Mouse (Mus musculus) heart, embryonic 16.5 days (tissue): ENCODE measurements around the gene Hoxd11. TPM values are rescaled to one million over a fixed set of nuclear protein-coding genes. Genes with fewer than 3 reads are reported as not detected.
A peak's percentile ranks its signal among the peaks of the same experiment; 100 is the strongest.

ENCODE experiments used
- ATAC-seq: fragments of 200-750 bp; cut with Nextera tagmentation; replicated peaks from 2 replicates; pipeline ENCODE4 v1.8.0; 2017; ENCODE audit warnings: moderate number of reproducible peaks; ENCODE audit not compliant: insufficient read depth, low FRiP score; ENCODE audit errors: extremely low read depth
- H3K27ac ChIP-seq: fragments of 300-500 bp; sonication (generic); 2 replicates; pipeline ENCODE4 v1.5.1; 2014; ENCODE audit warnings: mild to moderate bottlenecking, low read length, control low read depth, moderate library complexity
- H3K27me3 ChIP-seq: fragments of 300-500 bp; sonication (generic); 2 replicates; pipeline ENCODE4 v1.6.1; 2014; ENCODE audit warnings: low read length, mixed read lengths; ENCODE audit not compliant: control insufficient read depth, insufficient read depth
- H3K36me3 ChIP-seq: fragments of 300-500 bp; sonication (generic); 2 replicates; pipeline ENCODE4 v1.6.1; 2014; ENCODE audit not compliant: control insufficient read depth, insufficient read depth
- H3K4me1 ChIP-seq: fragments of 300-500 bp; sonication (generic); 2 replicates; pipeline ENCODE4 v1.6.1; 2014; ENCODE audit warnings: low read length, mixed read lengths; ENCODE audit not compliant: control insufficient read depth, insufficient read depth
- H3K4me2 ChIP-seq: fragments of 300-500 bp; sonication (generic); 2 replicates; pipeline ENCODE4 v1.6.1; 2014; ENCODE audit warnings: low read depth, mild to moderate bottlenecking, control low read depth, low read length
- H3K4me3 ChIP-seq: fragments of 300-500 bp; sonication (generic); 2 replicates; pipeline ENCODE4 v1.5.1; 2014; ENCODE audit warnings: mild to moderate bottlenecking, control low read depth, low read length
- H3K9ac ChIP-seq: fragments of 300-500 bp; sonication (generic); 2 replicates; pipeline ENCODE4 v1.6.1; 2014; ENCODE audit warnings: low read length, control low read depth
- H3K9me3 ChIP-seq: fragments of 300-500 bp; sonication (generic); replicated peaks from 2 replicates; pipeline ENCODE4 v1.6.1; 2016; ENCODE audit warnings: low read length; ENCODE audit not compliant: control insufficient read depth
- WGBS: fragments of 180-500 bp; shearing (Covaris S2); extraction: QIAGEN DNeasy Blood & Tissue Kit; methylation state at CpG from one replicate; pipeline ENCODE4 v1.1.7; 2014; 5-methylcytosine and 5-hydroxymethylcytosine counted together
- polyA plus RNA-seq: library from polyadenylated mRNA; unstranded; fragments of >200 nt; fragmentation: Nextera tagmentation; extraction: Ambion mirVana; gene quantifications from 2 replicates; pipeline ENCODE4 v1.2.1, GENCODE M21; 2015

Hoxd11 gene
- polyA plus RNA-seq, 1 experiment from 2014 or later: not detected

GRCm38 (mm10) chr2:74655420-74655781 lies 24.0 kb upstream of the Hoxd11 start:
- H3K4me3 ChIP-seq: peak overlapping the region; percentile 46
- peaks cover 13% of the 10 kb centered on the region for H3K4me1 ChIP-seq
- peaks cover 79% of the 10 kb centered on the region for H3K27me3 ChIP-seq
- H3K9me3 ChIP-seq: no peaks in the 10 kb centered on the region
- WGBS: under 1% methylated on average over 35 of the region's 47 CpGs
- no peak overlapping the region for H3K27ac ChIP-seq
- ATAC-seq: no peak
- H3K4me2 ChIP-seq: peak overlapping the region; percentile 61
- H3K36me3 ChIP-seq: no peaks in the 10 kb centered on the region
- no peak overlapping the region for H3K9ac ChIP-seq

GRCm38 (mm10) chr2:74655821-74656631 lies 23.3 kb upstream of the Hoxd11 start:
- Histone ChIP-seq H3K27me3 (peaks cover 79% of the 10 kb centered on the region), H3K9me3 (no peaks in the 10 kb centered on the region), H3K4me2 (peak overlapping the region; percentile 61), H3K27ac (no peak overlapping the region), H3K4me1 (peaks cover 13% of the 10 kb centered on the region), H3K36me3 (no peaks in the 10 kb centered on the region), H3K4me3 (peak overlapping the region; percentile 46), H3K9ac (no peak overlapping the region)
- no peak for ATAC-seq
- WGBS: under 1% methylated on average over 58 of the region's 69 CpGs

- Histone ChIP-seq H3K36me3 (no peaks in the 10 kb centered on the region), H3K4me1 (peaks cover 15% of the 10 kb centered on the region), H3K9ac (no peak overlapping the region), H3K4me3 (no peak overlapping the region), H3K4me2 (no peak overlapping the region), H3K27me3 (peaks cover 81% of the 10 kb centered on the region), H3K9me3 (no peaks in the 10 kb centered on the region), H3K27ac (no peak overlapping the region)
- no peak for ATAC-seq
- WGBS: 6% methylated on average over 4 of the region's 4 CpGs
Observed at GRCm38 (mm10) chr2:74656632-74657021, 22.7 kb upstream of the Hoxd11 start.

- Histone ChIP-seq H3K36me3 (no peaks in the 10 kb centered on the region), H3K4me2 (peak overlapping the region; percentile 12), H3K27ac (no peak overlapping the region), H3K27me3 (peaks cover 81% of the 10 kb centered on the region), H3K9ac (no peak overlapping the region), H3K4me1 (peaks cover 16% of the 10 kb centered on the region), H3K4me3 (peak overlapping the region; percentile 14; the same call in 1 of the 2 replicates), H3K9me3 (no peaks in the 10 kb centered on the region)
- no peak for ATAC-seq
- 3% methylated on average over 62 of the region's 62 CpGs for WGBS
Observed at GRCm38 (mm10) chr2:74657251-74658023, 21.9 kb upstream of the Hoxd11 start.

GRCm38 (mm10) chr2:74658024-74658666 lies 21.2 kb upstream of the Hoxd11 start:
- 3% methylated on average over 15 of the region's 15 CpGs for WGBS
- no peak overlapping the region for H3K9ac ChIP-seq
- H3K4me1 ChIP-seq: peaks cover 16% of the 10 kb centered on the region
- H3K27me3 ChIP-seq: peaks cover 85% of the 10 kb centered on the region
- H3K4me2 ChIP-seq: peak overlapping the region; percentile 12
- ATAC-seq: no peak
- H3K9me3 ChIP-seq: no peaks in the 10 kb centered on the region
- H3K36me3 ChIP-seq: no peaks in the 10 kb centered on the region
- H3K27ac ChIP-seq: no peak overlapping the region
- H3K4me3 ChIP-seq: peak overlapping the region; percentile 14; the same call in 1 of the 2 replicates

GRCm38 (mm10) chr2:74658667-74659371 lies 20.5 kb upstream of the Hoxd11 start:
- H3K4me2 ChIP-seq: no peak overlapping the region
- no peak overlapping the region for H3K27ac ChIP-seq
- H3K27me3 ChIP-seq: peaks cover 90% of the 10 kb centered on the region
- WGBS: 2% methylated on average over 47 of the region's 47 CpGs
- no peaks in the 10 kb centered on the region for H3K9me3 ChIP-seq
- no peak overlapping the region for H3K4me3 ChIP-seq
- no peak for ATAC-seq
- no peak overlapping the region for H3K9ac ChIP-seq
- H3K36me3 ChIP-seq: no peaks in the 10 kb centered on the region
- peaks cover 16% of the 10 kb centered on the region for H3K4me1 ChIP-seq

- 5% methylated on average over 28 of the region's 28 CpGs for WGBS
Observed at GRCm38 (mm10) chr2:74659507-74660005, 19.8 kb upstream of the Hoxd11 start, which contains the start of gene Evx2. Gene Evx2 (minus strand): TSS chr2:74659557.

More at GRCm38 (mm10) chr2:74659507-74660005, 19.8 kb upstream of the Hoxd11 start, which contains the start of gene Evx2:
- Histone ChIP-seq H3K4me2 (no peak within 1 kb of the TSS), H3K4me3 (no peak within 1 kb of the TSS), H3K9me3 (no peaks in the 10 kb centered on the region), H3K9ac (no peak within 1 kb of the TSS), H3K4me1 (peaks cover 16% of the 10 kb centered on the region), H3K27ac (no peak within 1 kb of the TSS), H3K36me3 (no peaks in the 10 kb centered on the region), H3K27me3 (peaks cover 90% of the 10 kb centered on the region)
- no peak for ATAC-seq
